Comparison of ENCODE assay signal across 18 mouse cellular contexts in the genomic region with DNA sequence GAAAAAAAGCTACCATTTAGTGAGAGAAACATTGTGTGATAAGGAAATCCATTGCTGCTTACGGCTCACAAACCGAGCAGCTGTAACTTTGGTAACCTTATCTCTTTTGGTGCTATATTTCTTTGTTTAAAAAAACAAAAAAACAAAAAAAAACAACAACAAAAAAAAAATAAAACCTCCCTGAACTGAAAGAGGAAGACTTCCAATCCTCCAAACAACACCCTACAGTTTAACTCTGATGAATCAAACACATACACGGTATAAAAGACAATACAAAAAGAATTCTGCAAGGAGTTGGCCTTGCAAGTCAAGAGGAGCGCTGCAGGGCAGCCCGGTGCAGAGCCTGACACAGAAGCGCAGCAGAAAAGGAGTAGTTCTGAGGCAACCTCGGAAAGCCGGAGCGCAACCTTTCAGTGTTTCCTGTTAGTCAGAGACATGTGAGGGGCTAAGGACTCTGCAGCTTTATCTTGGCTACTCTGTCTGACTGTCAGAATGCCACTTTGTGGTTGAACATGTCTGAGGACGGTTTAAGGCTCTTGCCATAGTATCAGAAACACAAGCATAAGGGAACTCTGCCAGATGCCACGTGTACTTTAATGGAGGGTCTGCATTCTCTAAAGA. TPM values are rescaled to one million over a fixed set of nuclear protein-coding genes. Genes with fewer than 3 reads are reported as not detected.
DNase-seq lines count a peak whose midpoint lies in the region; ATAC-seq lines count a peak whose summit lies in the region.
"Had no signal": no experiment of that assay in that cellular context is flagged by ENCODE, and none has a peak within 500 bp of the region (broad histone marks: within the 10 kb centered on the region; RNA-seq: fewer than 3 reads in every experiment).

No protein-coding gene starts in this region.

- H3K4me3 ChIP-seq in intestine, embryonic 14.5 days (ENCODE audit: low read depth, low read length) = no peak overlapping the region
- H3K4me3 ChIP-seq in intestine, embryonic 16.5 days (ENCODE audit: low read length) = no peak overlapping the region
- H3K4me3 ChIP-seq: embryonic facial prominence, embryonic 12.5 days; gastrocnemius, adult 2 months; heart, adult 2 months; kidney, embryonic 15.5 days; limb, embryonic 15.5 days had no signal

- H3K4me1 ChIP-seq in intestine, embryonic 14.5 days (replicated peaks; ENCODE audit: control insufficient read depth, insufficient read depth, low read length) = peaks cover 12% of the 10 kb centered on the region
- peaks cover 13% of the 10 kb centered on the region for H3K4me1 ChIP-seq in intestine, embryonic 16.5 days (ENCODE audit: control insufficient read depth, insufficient read depth, low read length)

- H3K27me3 ChIP-seq in intestine, embryonic 14.5 days (replicated peaks; ENCODE audit: control insufficient read depth, insufficient read depth, low read length) = no peaks in the 10 kb centered on the region
- H3K27me3 ChIP-seq in intestine, embryonic 16.5 days (replicated peaks; ENCODE audit: control insufficient read depth, insufficient read depth, low read length) = no peaks in the 10 kb centered on the region
- H3K27me3 ChIP-seq: CH12.LX; embryonic facial prominence, embryonic 12.5 days; kidney, embryonic 15.5 days; limb, embryonic 15.5 days had no signal

- no peaks in the 10 kb centered on the region for H3K36me3 ChIP-seq in intestine, embryonic 14.5 days (ENCODE audit: control insufficient read depth, insufficient read depth, low read length)
- no peaks in the 10 kb centered on the region for H3K36me3 ChIP-seq in intestine, embryonic 16.5 days (ENCODE audit: control insufficient read depth, insufficient read depth, low read length)
- H3K36me3 ChIP-seq: embryonic facial prominence, embryonic 12.5 days; kidney, embryonic 15.5 days; limb, embryonic 15.5 days had no signal

- H3K4me2 ChIP-seq in intestine, embryonic 14.5 days (ENCODE audit: low read length) = no peak overlapping the region
- H3K4me2 ChIP-seq in intestine, embryonic 16.5 days (ENCODE audit: low read depth, low read length) = no peak overlapping the region
- H3K4me2 ChIP-seq: embryonic facial prominence, embryonic 12.5 days; kidney, embryonic 15.5 days; limb, embryonic 15.5 days; midbrain, embryonic 11.5 days had no signal

- no peaks in the 10 kb centered on the region for H3K9me3 ChIP-seq in intestine, embryonic 14.5 days (ENCODE audit: control insufficient read depth, low read length)
- H3K9me3 ChIP-seq in intestine, embryonic 16.5 days (ENCODE audit: control insufficient read depth, low read length) = no peaks in the 10 kb centered on the region
- H3K9me3 ChIP-seq: embryonic facial prominence, embryonic 12.5 days; kidney, embryonic 15.5 days; limb, embryonic 15.5 days had no signal

- WGBS in intestine, embryonic 14.5 days = 79% methylated on average over 11 of the region's 11 CpGs
- 77% methylated on average over 11 of the region's 11 CpGs for WGBS in intestine, embryonic 16.5 days

- DNase-seq in intestine, embryonic 14.5 days (ENCODE audit: low spot score) = peak; percentile 36
- peak; percentile 23 for DNase-seq in adrenal gland, postnatal 25 days
- peak; percentile 46 for DNase-seq in thymus, postnatal 0 days (ENCODE audit: low spot score)
- no peak for DNase-seq in adipocyte (ENCODE audit: low spot score)
- no peak for DNase-seq in left cerebral cortex, adult 18-20 months (ENCODE audit: low spot score in 2 of 2)
- no peak for DNase-seq in heart, postnatal 4 days
- DNase-seq: cerebellum, postnatal 10 days; forebrain, postnatal 0 days; gastrocnemius, adult 2 months; heart, adult 2 months had no signal

- ATAC-seq in intestine, embryonic 14.5 days (replicated peaks; ENCODE audit: low FRiP score, low TSS enrichment, low read depth) = no peak
- no peak for ATAC-seq in intestine, embryonic 16.5 days
- ATAC-seq in granulocyte monocyte progenitor cell, adult 5-6 weeks (replicated peaks; ENCODE audit: poor library complexity, severe bottlenecking) = peak; percentile 53
- ATAC-seq: activated CD4-positive, CD25-positive, alpha-beta regulatory T cell, adult 4 months; forebrain, postnatal 0 days had no signal

- no peak overlapping the region for H3K9ac ChIP-seq in intestine, embryonic 14.5 days (ENCODE audit: low read length)
- no peak overlapping the region for H3K9ac ChIP-seq in intestine, embryonic 16.5 days (ENCODE audit: low read depth, low read length)
- H3K9ac ChIP-seq: embryonic facial prominence, embryonic 12.5 days; forebrain, postnatal 0 days; kidney, embryonic 15.5 days; limb, embryonic 15.5 days had no signal

- H3K27ac ChIP-seq in intestine, embryonic 14.5 days (ENCODE audit: low read depth) = no peak overlapping the region
- no peak overlapping the region for H3K27ac ChIP-seq in intestine, embryonic 16.5 days (ENCODE audit: low read length)
- H3K27ac ChIP-seq: embryonic facial prominence, embryonic 12.5 days; gastrocnemius, adult 2 months; heart, adult 2 months; kidney, embryonic 15.5 days; limb, embryonic 15.5 days had no signal

RNA-seq across cellular contexts. Expression of a gene that starts 48.5 kb away (rescaled TPM):
- polyA plus RNA-seq in intestine, embryonic 14.5 days (2014; fragmentation: Nextera tagmentation; extraction: Ambion mirVana) = 21.2 and 25.1 TPM in 2 replicates
- 13.7 and 16.5 TPM in 2 replicates for polyA plus RNA-seq in intestine, embryonic 16.5 days (2015; fragmentation: Nextera tagmentation; extraction: Ambion mirVana)
- total RNA-seq in adrenal gland, postnatal 25 days (2021) = 27.2 and 27.4 TPM in 2 replicates
- total RNA-seq in granulocyte monocyte progenitor cell, adult 5-6 weeks (2014; fragmentation: Nextera tagmentation) = 30.9 and 36.9 TPM in 2 replicates
- total RNA-seq in granulocyte monocyte progenitor cell, adult 5-6 weeks (2017) = 11.1 and 12.6 TPM in 2 replicates
- polyA plus RNA-seq in thymus, postnatal 0 days (2015; fragmentation: Nextera tagmentation; extraction: Ambion mirVana) = 17.3 and 19.0 TPM in 2 replicates
- 10 to 100 TPM; 60.3 to 61.9 TPM for total RNA-seq in left cerebral cortex, adult 18-20 months (2021)
- 10 to 100 TPM; 17.5 to 17.7 TPM for total RNA-seq in heart, postnatal 4 days (2021)

Comparison
In these comparisons a context has a peak if more than half of its experiments do, and no peak if none do; other contexts are left out.
1. DNase-seq: peak in intestine, embryonic 14.5 days (single experiment), adrenal gland, postnatal 25 days (single experiment) and thymus, postnatal 0 days (single experiment); none in adipocyte (single experiment), left cerebral cortex, adult 18-20 months (0 of 2) and heart, postnatal 4 days (single experiment).